ENCODE assay signal across 19 mouse cellular contexts in the genomic region with DNA sequence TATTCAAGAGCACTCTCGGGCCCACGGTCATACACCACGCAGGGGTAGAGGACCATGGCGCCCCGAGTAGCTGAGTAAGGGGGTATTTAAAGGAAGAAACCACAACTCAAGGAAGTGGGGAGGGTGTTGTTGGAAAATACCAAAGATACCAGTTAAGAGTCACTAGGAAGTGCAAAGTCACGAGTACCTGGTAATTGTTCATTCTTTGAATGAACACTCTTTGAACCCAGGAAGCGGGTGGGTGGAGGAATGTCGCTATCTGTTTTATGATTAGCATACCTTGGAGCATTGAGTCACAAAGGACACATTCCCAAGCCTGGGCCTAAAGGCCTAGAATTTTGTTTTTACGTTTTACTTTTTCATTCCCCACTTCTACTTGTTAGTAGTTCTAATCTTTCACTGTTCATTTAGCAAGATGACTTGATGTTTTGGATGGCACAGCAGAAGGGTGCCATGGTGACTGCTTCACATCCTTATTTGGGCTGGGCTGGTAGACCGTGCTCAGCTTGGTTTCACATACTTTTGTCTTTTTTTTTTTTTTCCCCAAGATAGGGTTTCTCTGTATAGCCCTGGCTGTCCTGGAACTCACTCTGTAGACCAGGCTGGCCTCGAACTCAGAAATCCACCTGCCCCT. TPM values are rescaled to one million over a fixed set of nuclear protein-coding genes. Genes with fewer than 3 reads are reported as not detected.
"Had no signal": no experiment of that assay in that cellular context is flagged by ENCODE, and none has a peak within 500 bp of the region (broad histone marks: within the 10 kb centered on the region; RNA-seq: fewer than 3 reads in every experiment).

No protein-coding gene starts in this region.

RNA-seq across cellular contexts. Expression of a gene that starts 21.1 kb away (rescaled TPM):
- polyA plus RNA-seq: cortical plate, adult 2 months; embryonic facial prominence, embryonic 10.5 days; embryonic facial prominence, embryonic 11.5 days; embryonic facial prominence, embryonic 12.5 days; embryonic facial prominence, embryonic 13.5 days; embryonic facial prominence, embryonic 14.5 days; embryonic facial prominence, embryonic 15.5 days; erythroblast, embryonic 14.5 days; forebrain, embryonic 10.5 days; forebrain, embryonic 12.5 days; forebrain, embryonic 13.5 days; forebrain, embryonic 14.5 days; forebrain, embryonic 15.5 days; forebrain, embryonic 16.5 days; forebrain, postnatal 0 days; frontal cortex, adult 2 months; heart, adult 2 months; heart, embryonic 10.5 days; heart, embryonic 11.5 days had no signal
